Mouse (Mus musculus) megakaryocyte, embryonic 14.5 days (primary cell): ENCODE measurements at regions not wholly inside any gene's neighbourhood (a gene's known extent, or its start where the extent isn't known, plus 50 kb on each side); places are given as distances from the start of the nearest gene placed in this dataset.

Experiments used
- FLI1 ChIP-seq: IDR thresholded peaks from 2 replicates; pipeline ENCODE4 v1.6.1; 2012; ENCODE audit warnings: low read length, inconsistent platforms, mixed read lengths
- GATA1 ChIP-seq: IDR thresholded peaks from 3 replicates; pipeline ENCODE4 v1.6.1; 2012; ENCODE audit warnings: mixed read lengths, low read length, inconsistent platforms, borderline replicate concordance

- TF ChIP-seq GATA1 (no peak), FLI1 (no peak)
Observed at GRCm38 (mm10) chr5:45291752-45292151, 158.3 kb downstream of the Qdpr start.
